Mouse (Mus musculus): ENCODE data around the gene Amz1. TPM values are rescaled to one million over a fixed set of nuclear protein-coding genes. Genes with fewer than 3 reads are reported as not detected.

The Amz1 gene
- polyA plus RNA-seq, 1 experiment, result 1.2 TPM

GRCm38 (mm10) chr5:140753223-140753622, 29.3 kb downstream of the Amz1 start:
- Histone ChIP-seq H3ac (ENCODE audit: control insufficient read depth, insufficient read length) (no peak overlapping the region), H3K4me3 (no peak overlapping the region), H3K79me2 (ENCODE audit: control insufficient read depth, insufficient read depth) (no peaks in the 10 kb centered on the region), H3K36me3 (ENCODE audit: control insufficient read depth, insufficient read depth) (no peaks in the 10 kb centered on the region), H3K27me3 (ENCODE audit: control insufficient read depth, insufficient read depth, insufficient read length) (no peaks in the 10 kb centered on the region), H3K4me2 (ENCODE audit: low read depth) (no peak overlapping the region)
- TF ChIP-seq USF1 (IDR thresholded peaks at IDR 0.05; ENCODE audit: low read depth) (no peak), CEBPB (IDR thresholded peaks at IDR 0.05; ENCODE audit: insufficient read depth, poor library complexity, severe bottlenecking) (no peak), MYOG (IDR thresholded peaks at IDR 0.05; ENCODE audit: control insufficient read depth in 1 of 3, insufficient read depth in 1 of 3, insufficient read length in 2 of 3, low read depth in 2 of 3) (no peak), POLR2A (IDR thresholded peaks at IDR 0.05; ENCODE audit: insufficient read length, low read depth) (no peak), SRF (IDR thresholded peaks at IDR 0.05; ENCODE audit: control insufficient read depth, insufficient read length, low read depth) (no peak), POLR2AphosphoS2 (IDR thresholded peaks at IDR 0.05; ENCODE audit: insufficient read length, low read depth) (no peak), TCF3 (IDR thresholded peaks at IDR 0.05; ENCODE audit: insufficient read length, low read depth) (no peak), TCF12 (IDR thresholded peaks at IDR 0.05; ENCODE audit: insufficient read depth, poor library complexity, severe bottlenecking) (no peak), MYOD1 (IDR thresholded peaks at IDR 0.05; ENCODE audit: control insufficient read depth in 1 of 3, insufficient read length in 2 of 3, low read depth in 2 of 3) (no peak), REST (IDR thresholded peaks at IDR 0.05; ENCODE audit: insufficient read depth, insufficient read length) (no peak), E2F4 (IDR thresholded peaks at IDR 0.05; ENCODE audit: insufficient read depth) (no peak), MAX (IDR thresholded peaks at IDR 0.05; ENCODE audit: low read depth) (no peak)

- Histone ChIP-seq H3K4me2 (ENCODE audit: low read depth) (no peak overlapping the region), H3K4me3 (no peak overlapping the region), H3ac (ENCODE audit: control insufficient read depth, insufficient read length) (no peak overlapping the region), H3K27me3 (ENCODE audit: control insufficient read depth, insufficient read depth, insufficient read length) (no peaks in the 10 kb centered on the region), H3K36me3 (ENCODE audit: control insufficient read depth, insufficient read depth) (peaks cover 9% of the 10 kb centered on the region), H3K79me2 (ENCODE audit: control insufficient read depth, insufficient read depth) (no peaks in the 10 kb centered on the region)
- TF ChIP-seq SRF (IDR thresholded peaks at IDR 0.05; ENCODE audit: control insufficient read depth, insufficient read length, low read depth) (no peak), TCF3 (IDR thresholded peaks at IDR 0.05; ENCODE audit: insufficient read length, low read depth) (no peak), MAX (IDR thresholded peaks at IDR 0.05; ENCODE audit: low read depth) (no peak), REST (IDR thresholded peaks at IDR 0.05; ENCODE audit: insufficient read depth, insufficient read length) (no peak), CEBPB (IDR thresholded peaks at IDR 0.05; ENCODE audit: insufficient read depth, poor library complexity, severe bottlenecking) (no peak), MYOD1 (IDR thresholded peaks at IDR 0.05; ENCODE audit: control insufficient read depth in 1 of 3, insufficient read length in 2 of 3, low read depth in 2 of 3) (no peak), E2F4 (IDR thresholded peaks at IDR 0.05; ENCODE audit: insufficient read depth) (no peak), POLR2AphosphoS2 (IDR thresholded peaks at IDR 0.05; ENCODE audit: insufficient read length, low read depth) (no peak), TCF12 (IDR thresholded peaks at IDR 0.05; ENCODE audit: insufficient read depth, poor library complexity, severe bottlenecking) (no peak), USF1 (IDR thresholded peaks at IDR 0.05; ENCODE audit: low read depth) (no peak), MYOG (IDR thresholded peaks at IDR 0.05; ENCODE audit: control insufficient read depth in 1 of 3, insufficient read depth in 1 of 3, insufficient read length in 2 of 3, low read depth in 2 of 3) (no peak), POLR2A (IDR thresholded peaks at IDR 0.05; ENCODE audit: insufficient read length, low read depth) (no peak)
Observed at GRCm38 (mm10) chr5:140758864-140759263, 34.9 kb downstream of the Amz1 start.

- TF ChIP-seq TCF3 (IDR thresholded peaks at IDR 0.05; ENCODE audit: insufficient read length, low read depth), result no peak
- TF ChIP-seq MAX (IDR thresholded peaks at IDR 0.05; ENCODE audit: low read depth), result no peak
- no peak for TF ChIP-seq TCF12 (IDR thresholded peaks at IDR 0.05; ENCODE audit: insufficient read depth, poor library complexity, severe bottlenecking)
- no peak for TF ChIP-seq POLR2A (IDR thresholded peaks at IDR 0.05; ENCODE audit: insufficient read length, low read depth)
- TF ChIP-seq MYOD1 (IDR thresholded peaks at IDR 0.05; ENCODE audit: control insufficient read depth in 1 of 3, insufficient read length in 2 of 3, low read depth in 2 of 3), result no peak
- no peak for TF ChIP-seq POLR2AphosphoS2 (IDR thresholded peaks at IDR 0.05; ENCODE audit: insufficient read length, low read depth)
- no peak for TF ChIP-seq CEBPB (IDR thresholded peaks at IDR 0.05; ENCODE audit: insufficient read depth, poor library complexity, severe bottlenecking)
- TF ChIP-seq MYOG (IDR thresholded peaks at IDR 0.05; ENCODE audit: control insufficient read depth in 1 of 3, insufficient read depth in 1 of 3, insufficient read length in 2 of 3, low read depth in 2 of 3), result no peak
- no peak for TF ChIP-seq REST (IDR thresholded peaks at IDR 0.05; ENCODE audit: insufficient read depth, insufficient read length)
- TF ChIP-seq E2F4 (IDR thresholded peaks at IDR 0.05; ENCODE audit: insufficient read depth), result no peak
- TF ChIP-seq SRF (IDR thresholded peaks at IDR 0.05; ENCODE audit: control insufficient read depth, insufficient read length, low read depth), result no peak
- TF ChIP-seq USF1 (IDR thresholded peaks at IDR 0.05; ENCODE audit: low read depth), result no peak
- Histone ChIP-seq H3K4me3 (no peak overlapping the region), H3ac (ENCODE audit: control insufficient read depth, insufficient read length) (no peak overlapping the region), H3K36me3 (ENCODE audit: control insufficient read depth, insufficient read depth) (peaks cover 9% of the 10 kb centered on the region), H3K4me2 (ENCODE audit: low read depth) (no peak overlapping the region), H3K79me2 (ENCODE audit: control insufficient read depth, insufficient read depth) (no peaks in the 10 kb centered on the region), H3K27me3 (ENCODE audit: control insufficient read depth, insufficient read depth, insufficient read length) (no peaks in the 10 kb centered on the region)
Observed at GRCm38 (mm10) chr5:140762540-140762939, 38.6 kb downstream of the Amz1 start.

- no peak overlapping the region for H3K4me3 ChIP-seq
- TF ChIP-seq POLR2AphosphoS2 (IDR thresholded peaks at IDR 0.05; ENCODE audit: insufficient read length, low read depth), result no peak
- TF ChIP-seq TCF3 (IDR thresholded peaks at IDR 0.05; ENCODE audit: insufficient read length, low read depth), result no peak
- TF ChIP-seq CEBPB (IDR thresholded peaks at IDR 0.05; ENCODE audit: insufficient read depth, poor library complexity, severe bottlenecking), result no peak
- no peak for TF ChIP-seq USF1 (IDR thresholded peaks at IDR 0.05; ENCODE audit: low read depth)
- no peak for TF ChIP-seq SRF (IDR thresholded peaks at IDR 0.05; ENCODE audit: control insufficient read depth, insufficient read length, low read depth)
- no peak for TF ChIP-seq POLR2A (IDR thresholded peaks at IDR 0.05; ENCODE audit: insufficient read length, low read depth)
- no peak for TF ChIP-seq REST (IDR thresholded peaks at IDR 0.05; ENCODE audit: insufficient read depth, insufficient read length)
- H3K36me3 ChIP-seq (ENCODE audit: control insufficient read depth, insufficient read depth), result peaks cover 4% of the 10 kb centered on the region
- H3ac ChIP-seq (ENCODE audit: control insufficient read depth, insufficient read length), result no peak overlapping the region
- H3K27me3 ChIP-seq (ENCODE audit: control insufficient read depth, insufficient read depth, insufficient read length), result no peaks in the 10 kb centered on the region
- H3K79me2 ChIP-seq (ENCODE audit: control insufficient read depth, insufficient read depth), result no peaks in the 10 kb centered on the region
- H3K4me2 ChIP-seq (ENCODE audit: low read depth), result no peak overlapping the region
Observed at GRCm38 (mm10) chr5:140764921-140765613, 41.1 kb downstream of the Amz1 start.

All from myocyte (in vitro differentiated cells).